Mouse (Mus musculus) kidney, adult 9 months (tissue): Measurements from ENCODE around the gene Gm10570.

ENCODE experiments used
- DNase-seq: peaks from one replicate; pipeline ENCODE4 v3.0.0; 2022

The Gm10570 gene

DNA sequence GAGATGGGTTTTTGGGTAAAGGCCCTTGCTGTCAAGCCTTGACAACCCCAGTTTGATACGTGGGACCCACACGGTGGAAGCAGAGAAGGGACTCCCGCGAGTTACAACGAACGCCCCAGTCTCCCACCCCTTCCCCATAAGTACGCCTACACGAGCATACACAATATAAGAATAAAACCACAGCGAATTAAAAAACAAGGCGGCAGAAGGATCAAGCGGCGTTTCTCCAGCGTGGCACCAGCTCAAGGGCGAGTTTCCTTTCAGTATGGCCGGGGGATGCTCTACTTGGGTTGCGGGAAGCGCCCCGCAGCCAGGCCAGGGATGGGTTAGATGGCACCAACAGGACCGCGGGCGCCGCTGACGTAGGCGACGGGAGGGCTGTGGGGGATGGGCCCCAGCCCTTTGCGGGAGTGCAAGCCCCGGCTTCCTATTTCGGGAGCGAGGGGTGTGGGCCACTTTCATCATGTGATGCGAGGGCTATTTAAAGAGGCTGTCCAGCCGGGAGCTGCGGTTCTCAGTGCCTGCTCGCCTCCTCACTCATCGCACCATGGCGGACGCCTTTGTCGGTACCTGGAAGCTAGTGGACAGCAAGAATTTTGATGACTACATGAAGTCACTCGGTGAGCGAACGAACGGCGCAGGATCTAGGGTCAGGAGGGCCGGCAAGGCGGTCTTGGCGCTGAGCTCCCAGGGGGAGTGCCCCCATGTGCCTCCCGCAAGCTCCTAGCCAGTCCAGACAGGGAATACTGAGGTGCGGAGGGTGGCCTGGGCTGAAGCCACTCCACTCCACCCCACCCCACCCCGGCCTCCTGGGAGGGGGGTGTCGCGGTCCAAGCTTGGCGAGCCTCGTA lies at the start of gene Gm10570, which contains the start of gene Fabp3:
Gene Gm10570, minus strand, starts transcription at position 444 of the 851 bp plus-strand sequence.
Gene Fabp3, plus strand, starts transcription at position 365 of the 851 bp plus-strand sequence.
- DNase-seq = peak; percentile 69

DNA sequence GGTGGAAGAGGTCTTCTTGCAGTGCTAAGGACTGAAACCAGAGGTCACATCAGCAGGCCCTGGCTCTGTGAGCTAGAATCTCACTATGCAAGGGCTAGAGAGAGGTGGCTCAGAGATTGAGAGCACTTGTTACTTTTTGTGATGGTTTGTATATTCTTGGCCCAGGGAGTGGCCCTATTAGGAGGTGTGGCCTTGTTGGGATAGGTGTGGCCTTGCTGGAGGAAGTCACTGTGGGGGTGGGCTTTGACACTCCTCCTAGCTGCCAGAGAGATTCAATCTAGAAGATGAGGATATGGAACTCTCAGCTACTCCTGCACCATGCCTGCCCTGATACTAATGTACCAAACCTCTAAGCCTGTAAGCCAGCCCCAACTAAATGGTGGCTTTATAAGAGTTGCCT lies 49.5 kb upstream of the Gm10570 start:
- DNase-seq = no peak

DNA sequence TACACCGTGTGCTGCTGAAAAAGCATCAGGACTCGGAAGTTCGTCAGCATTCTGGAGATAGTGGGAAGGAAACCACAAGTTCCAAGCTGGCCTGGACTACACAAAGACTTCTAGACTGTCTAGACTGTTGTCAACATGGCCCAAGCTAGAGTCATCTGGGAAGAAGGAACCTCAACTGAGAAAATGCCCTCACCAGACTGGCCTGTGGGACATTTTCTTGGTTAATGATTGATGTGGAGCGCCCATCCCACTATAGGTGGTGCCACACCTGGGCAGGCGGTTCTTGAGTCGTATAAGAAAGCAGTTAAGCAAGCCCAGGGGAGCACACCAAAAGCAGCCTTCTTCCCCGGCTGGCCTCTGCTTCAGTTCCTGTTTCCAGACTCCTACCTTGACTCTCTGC lies 44.1 kb upstream of the Gm10570 start:
- DNase-seq = peak; percentile 22

DNA sequence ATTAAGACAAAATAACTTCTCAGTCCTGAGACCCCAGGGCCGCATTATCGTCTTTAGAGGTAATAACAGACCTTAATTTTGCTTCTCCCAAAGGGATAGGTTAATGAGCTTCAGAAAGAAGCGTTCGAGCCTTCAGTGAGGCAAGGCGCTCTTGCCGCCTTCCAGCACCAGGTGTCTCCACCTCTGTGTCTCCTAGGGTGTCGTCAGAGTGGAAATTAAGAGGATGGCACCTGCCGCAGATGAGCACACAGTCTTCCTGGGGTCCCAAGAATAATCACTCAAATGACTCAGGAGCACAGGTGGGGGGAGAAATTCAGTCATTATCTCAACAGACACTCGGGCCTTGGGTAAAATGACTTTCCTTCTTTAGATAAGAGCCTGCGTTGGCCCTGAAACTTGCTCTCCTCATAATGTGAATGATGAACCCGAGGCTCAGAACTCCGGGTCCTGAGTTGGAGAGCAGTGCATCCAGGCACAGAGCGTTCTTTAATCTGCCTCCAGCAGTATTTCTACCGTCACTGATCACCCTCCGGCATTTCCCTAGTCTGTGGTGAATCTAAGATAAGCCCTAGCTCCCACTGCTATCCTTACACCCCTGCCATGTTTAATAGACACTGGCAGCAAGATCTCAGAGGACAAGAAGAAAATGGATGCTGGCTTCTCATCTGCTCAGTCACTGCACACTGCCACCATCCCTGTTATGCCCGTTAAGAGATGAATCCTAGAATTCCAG lies 42.4 kb upstream of the Gm10570 start:
- DNase-seq = no peak

DNA sequence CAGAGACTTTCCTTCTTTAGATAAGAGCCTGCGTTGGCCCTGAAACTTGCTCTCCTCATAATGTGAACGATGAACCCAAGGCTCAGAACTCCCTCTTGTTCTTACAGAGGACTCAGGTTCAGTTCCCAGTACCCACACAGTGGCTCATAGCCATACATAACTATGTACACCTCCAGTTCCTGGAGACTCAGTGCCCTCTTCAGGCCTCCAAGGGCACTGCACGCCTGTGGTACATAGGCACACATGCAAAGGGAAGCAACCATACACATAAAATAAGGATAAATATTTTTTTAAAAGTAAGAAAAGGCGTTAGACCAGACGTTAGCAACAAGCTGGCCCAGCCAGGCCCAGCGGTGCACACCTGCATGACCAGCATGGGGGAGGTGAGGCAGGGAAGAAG lies 41.2 kb upstream of the Gm10570 start:
- DNase-seq = no peak

DNA sequence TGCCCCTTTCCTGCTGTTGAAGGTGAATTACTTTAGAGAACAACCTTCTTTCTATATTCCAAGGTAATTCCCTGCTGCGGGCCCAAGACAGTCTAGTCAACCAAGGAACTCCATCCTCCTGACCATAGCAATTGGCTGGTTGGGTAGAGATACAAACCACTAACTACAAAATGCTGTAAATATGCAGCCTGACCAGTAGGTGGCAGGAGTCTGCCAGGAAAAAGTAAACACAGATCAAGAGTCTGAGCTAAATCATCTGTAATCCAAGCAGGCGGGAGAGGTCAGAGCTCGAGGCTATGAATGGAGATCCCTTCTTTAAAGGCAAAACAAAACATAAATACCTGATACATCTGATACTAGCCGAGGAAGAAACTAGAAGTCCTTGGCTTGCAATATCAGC lies 33.2 kb upstream of the Gm10570 start:
- DNase-seq = peak; percentile 63

DNA sequence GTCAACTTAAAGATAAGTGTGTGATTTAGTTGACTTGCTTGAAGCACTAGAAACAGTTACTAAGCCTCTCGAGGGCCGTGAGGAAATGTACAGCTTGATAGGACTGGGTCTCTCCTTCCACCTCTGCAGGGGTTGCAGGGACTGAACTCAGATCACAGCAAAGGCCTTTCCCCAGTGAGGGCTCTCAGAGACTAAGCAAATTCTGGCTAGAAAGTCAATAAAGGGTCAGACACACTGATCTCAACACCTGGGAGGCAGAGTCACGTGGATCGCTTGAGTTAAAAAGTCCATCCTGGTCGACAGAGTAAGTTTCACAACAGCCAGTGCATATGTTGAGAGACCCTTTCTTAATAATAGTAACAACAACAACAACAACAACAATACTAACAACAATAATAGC lies 27.4 kb upstream of the Gm10570 start:
- DNase-seq = no peak

DNA sequence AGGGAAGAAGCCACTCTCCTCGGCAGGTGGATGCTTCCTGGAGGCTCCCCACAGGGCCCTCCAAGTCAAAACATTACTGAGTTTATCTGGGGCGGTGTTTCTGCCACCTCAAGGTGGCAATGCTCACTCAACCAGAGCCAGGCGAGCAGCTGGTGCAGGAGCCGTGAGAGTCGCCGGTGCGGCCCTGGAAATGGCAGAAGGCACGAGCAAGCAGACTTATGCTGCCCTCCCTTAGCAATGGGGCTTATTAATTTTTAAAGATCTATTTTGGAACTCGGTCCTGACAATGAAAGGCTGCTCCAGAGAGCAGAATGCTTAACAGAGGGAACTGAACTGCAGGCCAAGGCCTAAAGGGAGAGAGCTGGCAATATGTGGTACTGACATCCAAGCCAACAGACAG lies 18.9 kb upstream of the Gm10570 start:
- no peak for DNase-seq

DNA sequence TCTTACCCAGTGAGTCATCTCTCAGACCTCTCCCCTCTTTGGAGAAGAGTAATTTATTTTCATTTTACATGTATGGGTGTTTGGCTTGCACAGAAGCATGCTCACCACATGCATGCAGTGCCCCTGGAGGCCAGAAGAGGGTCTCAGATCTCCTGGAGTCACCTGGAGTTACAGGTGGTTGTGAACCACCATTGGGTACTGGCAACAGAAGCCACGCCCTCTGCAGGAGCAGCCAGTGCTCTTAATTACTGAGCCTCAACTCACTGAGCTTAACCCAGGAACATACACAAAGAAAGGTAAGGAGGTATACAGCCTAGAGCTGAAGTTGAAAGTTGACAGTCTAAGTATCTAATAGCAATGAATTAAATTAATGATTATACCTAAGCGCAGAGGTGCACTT lies 17.0 kb upstream of the Gm10570 start:
- DNase-seq = no peak

DNA sequence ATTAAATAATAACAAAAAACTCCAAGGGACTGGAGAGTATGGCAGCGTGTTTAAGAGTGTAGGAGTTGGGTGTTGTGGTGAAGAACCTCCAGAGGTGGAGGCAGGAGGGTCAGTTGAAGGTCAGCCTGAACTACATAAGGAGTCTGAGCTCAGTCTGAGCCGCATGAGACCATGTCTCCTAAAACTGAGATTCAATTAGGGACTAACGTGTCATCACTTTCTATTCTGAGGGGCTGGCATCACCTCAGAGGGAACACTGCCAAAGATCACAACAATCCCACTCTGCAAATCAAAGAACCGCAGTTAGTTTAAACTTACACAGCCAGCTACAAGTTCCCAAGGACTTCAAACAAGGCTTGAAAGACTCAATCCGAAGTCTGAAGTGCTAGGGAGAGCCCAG lies 15.1 kb upstream of the Gm10570 start:
- DNase-seq = no peak

DNA sequence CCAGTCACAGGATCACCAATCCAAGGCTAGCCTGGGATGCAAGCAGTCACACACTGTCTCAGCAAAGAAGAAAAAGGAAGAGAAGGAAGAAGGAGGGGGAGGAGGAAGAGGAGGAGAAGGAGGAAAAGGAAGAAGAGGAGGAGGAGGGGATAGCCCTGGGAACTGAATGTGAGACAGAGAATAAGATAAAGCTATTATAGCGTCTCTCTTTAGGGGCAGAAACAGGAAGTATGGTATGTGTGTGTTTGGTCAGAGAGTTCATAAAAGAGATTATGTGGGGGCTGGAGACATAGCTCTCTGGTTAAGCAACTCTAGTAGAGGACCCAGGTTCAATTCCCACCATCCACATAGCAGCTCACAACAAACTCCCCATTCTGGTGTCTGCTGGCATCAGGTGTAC lies 14.7 kb upstream of the Gm10570 start:
- DNase-seq = no peak

DNA sequence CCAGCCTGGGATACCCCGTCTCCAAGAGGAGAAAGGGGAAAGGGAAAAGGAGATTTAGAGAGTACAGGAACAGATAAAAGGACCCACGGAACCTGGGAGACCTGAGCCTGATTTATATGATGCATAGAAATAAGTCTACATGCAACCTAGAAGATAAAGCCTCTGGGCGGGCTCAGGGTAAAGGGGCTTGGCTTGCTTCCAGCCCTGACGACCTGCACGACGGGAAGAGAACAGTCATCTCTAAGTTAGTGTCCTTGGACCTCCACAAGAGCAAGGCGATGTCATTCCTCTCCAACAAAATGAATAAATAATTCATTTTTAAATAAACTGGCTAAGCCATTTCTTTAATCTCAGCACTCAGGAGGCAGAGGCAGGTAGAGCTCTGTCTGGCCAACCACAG lies 14.1 kb upstream of the Gm10570 start:
- no peak for DNase-seq

DNA sequence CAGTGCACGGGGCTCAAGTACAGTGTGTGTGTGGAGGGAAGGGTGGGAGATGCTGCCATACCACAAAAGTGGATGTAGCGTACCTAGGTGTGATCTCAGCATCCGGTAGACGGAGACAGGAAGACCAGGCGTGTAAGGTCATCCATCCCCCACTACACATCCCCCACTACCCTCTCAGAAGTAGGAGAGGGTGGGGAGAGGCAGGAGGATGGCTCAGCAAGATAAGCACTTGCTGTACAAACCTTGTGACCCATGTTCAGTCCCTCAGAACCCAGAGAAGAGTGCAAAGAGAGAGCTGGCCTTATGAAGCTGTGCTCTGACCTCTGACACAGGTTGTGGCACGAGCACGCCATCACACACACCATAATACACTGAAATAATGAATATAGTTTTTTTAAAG lies 13.2 kb upstream of the Gm10570 start:
- DNase-seq = no peak

DNA sequence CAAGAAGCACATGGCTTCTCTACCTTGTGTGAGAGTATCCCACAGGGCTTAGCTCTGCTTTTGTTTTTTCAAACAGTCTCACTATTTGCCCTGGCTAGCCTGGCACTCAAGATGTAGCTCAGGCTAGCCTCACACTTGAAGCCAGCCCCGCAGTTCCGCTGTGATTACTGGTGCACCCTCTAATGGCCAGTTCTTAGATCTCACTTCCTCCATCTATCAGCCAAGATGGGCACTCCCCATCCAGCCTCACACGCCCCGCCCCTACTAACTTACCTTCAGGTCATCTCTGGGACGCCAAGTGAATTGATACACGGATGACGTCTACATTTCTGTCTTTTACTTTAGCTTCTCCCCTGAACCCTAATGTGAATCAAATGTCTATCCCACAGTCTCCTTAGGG lies 11.1 kb upstream of the Gm10570 start:
- no peak for DNase-seq

DNA sequence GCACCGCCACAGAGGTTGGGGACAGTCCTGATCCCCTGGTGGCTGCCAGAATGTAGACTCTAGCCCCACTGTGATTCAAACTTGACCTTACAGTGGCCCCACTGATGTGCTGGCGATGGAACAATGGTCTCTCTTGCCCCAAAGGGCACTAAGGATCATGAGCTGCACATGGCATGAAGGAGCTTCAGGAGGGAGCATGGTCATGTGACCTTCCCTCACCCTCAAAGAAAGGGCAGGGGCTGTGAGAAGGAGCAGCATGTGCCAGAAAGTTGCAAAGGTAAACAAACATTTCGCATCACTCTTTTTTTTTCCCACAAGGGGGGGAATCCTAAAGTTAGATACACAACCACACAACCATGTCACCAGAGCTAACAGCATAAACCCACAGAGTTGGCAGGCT lies 9.6 kb upstream of the Gm10570 start:
- peak; percentile 50 for DNase-seq

DNA sequence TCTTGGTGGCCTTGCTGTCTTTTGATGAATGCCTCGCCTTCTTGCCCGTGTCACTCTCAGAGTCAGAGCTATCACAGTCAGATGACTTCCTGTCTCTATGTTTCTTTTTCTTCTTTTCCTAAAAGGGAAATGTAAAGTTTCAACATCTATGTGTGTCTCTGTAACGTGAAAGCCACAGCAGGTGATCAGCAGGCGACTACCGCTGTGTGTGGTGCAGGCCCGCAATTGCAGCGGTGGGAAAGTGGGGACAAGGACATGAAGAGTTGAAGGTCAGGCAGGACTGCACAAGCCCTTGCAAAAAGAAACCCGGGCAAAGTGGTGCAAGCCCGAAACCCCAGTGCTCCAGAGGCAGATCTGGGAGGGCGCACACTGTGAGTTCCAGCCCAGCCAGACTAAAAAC lies 8.2 kb upstream of the Gm10570 start:
- no peak for DNase-seq

DNA sequence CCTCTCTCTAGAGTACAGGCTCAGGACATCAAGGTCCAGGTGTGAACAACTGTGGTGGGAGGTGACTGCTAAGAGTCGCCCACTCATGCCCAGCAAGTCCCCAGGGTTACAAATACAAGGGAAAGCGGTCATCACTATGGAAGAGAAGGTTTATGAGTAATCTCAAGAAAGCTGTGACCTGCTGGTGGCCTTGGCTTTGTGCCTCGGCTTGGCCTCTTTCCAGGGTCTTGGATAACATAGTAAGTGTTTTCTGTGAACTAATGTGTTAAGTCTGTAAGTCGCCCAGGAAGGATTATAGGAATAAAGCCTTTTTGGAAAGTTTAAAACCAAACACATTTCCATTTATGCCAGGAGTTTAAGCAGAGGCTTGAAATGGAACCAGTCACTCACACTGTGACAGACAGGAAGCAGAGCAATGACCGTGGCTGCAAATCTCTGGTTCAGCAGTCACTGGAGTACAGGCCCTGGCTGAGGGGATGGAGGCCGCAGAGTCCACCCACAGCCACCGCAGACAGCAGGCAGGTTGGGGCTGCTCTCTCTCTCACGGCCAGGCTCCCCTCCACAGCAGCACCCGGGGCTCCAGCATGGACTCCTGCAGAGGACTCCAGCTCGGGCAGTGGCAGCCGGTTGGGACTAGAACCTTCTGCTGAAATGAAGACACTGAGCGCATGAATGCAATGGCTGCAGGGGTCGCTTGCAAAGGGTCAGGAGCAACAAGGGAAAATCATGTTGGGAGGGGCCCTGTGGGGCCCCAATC lies 7.5 kb upstream of the Gm10570 start:
- DNase-seq = peak; percentile 85

DNA sequence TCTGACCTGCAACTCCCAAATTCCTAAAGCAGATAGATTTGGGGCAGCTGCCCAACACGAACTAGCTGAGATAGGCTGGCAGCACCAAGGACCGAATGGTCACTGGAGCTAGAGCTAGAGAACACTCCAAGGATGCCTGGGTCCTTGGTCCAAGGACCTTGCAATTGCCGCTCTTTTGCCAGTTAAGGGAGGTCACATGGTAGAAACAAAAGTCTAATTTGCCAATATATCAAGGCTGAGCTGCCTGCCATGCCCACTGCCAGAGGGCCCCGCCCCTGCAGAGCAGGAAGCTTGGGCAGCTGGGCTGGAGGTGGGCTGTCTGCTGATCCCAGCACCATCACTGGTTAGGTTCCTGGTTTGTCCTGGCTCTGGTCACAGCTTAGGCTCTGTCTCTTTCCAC lies 5.1 kb upstream of the Gm10570 start:
- DNase-seq = no peak

DNA sequence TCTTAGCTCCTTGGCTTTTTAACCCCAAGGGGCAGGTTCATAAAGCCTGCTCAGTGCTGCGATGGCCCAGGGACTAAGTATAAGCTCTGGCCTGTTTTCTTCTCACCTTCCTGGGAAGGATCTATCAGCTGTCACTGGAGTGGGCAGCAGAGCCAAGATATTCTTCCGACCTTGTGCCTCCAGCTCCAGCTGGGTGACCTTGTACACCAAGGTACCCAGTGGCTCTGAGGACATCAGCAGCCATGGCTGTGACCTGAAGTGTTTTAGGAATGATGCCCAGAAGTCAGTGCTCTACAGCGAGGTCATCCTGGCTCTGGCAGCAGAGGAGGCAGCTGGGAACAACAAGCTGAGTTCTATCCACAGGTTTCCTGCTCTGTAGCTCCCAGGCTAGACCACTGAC lies 4.1 kb upstream of the Gm10570 start:
- no peak for DNase-seq

DNA sequence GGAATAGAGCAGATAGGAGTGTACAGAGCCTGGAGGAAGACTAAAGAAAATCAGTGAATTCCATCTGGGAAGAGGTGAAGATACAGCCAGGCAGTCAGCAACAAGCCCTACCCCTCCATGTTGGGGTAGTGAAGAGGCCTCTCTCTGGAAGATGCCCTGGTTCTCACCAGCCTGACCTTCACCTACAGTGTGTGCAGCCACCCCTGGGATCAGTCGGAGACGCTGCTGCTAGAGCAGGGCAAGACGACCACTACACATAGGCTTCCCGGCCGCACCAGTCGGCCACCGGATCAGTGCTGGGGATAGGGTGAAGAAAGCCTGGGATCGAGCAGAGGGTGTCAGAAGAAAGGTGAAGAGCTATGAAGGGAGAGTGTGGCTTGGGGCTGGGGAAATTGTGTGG lies 780 bp upstream of the Gm10570 start:
- no peak for DNase-seq

DNA sequence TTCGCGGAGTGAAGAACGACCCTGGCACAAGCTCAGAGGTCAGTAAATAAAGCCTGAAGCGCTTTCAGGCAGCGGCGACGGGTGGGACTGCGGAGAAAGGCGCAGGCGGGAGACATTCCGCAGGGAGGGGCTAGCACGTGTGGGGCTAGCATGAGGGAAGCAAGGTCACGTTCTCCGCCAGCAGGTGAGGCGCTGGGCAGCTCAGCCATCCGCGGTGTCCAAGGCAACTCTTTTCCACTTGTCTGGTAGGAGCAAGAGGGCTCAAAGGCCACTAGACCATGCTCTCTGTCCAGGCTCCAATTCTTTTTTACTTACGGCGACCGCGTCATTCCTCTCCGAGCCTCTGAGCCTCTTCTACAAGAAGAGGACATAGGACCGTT lies 633 bp downstream of the Gm10570 start:
- peak; percentile 95 for DNase-seq

DNA sequence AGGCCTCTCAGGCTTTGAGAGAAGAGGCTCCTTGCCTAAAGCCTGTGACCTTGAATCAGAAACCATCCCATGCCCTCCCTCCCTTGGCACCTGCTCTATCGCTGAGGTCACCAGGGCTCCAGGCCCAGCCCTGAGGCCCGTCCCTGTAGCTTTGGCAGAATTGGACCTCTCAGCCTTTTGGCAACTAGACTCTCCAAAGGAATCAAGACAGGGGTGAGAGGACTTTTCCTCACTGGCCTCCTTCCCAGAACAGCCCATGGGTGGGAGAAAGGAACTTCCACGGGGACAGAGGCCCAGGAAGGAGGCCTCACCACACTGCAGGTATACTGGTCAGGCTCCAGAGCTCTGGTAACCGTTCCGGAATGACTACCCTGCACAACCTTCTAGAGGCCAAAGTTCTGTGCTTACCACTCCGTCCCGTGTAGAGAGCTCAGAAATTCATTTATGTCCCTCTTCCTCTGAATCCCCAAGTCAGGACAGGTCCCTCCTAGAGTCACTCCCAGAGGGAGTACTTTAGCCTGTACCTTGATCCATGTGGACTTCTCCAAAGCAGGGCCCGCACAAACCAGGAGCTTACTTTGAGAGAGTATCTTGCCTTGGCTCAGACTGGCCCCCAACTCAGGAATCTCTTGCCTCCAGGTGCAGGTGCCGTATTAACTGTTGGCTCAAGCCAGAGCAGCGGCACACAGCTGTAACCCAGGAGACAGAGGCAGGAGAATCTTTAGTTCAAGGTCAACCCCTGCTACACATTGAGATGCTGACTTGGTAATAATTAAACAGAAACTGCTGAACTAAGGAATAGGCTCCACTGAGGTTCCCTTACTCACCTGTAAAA lies 1.5 kb downstream of the Gm10570 start:
- peak; percentile 85 for DNase-seq

DNA sequence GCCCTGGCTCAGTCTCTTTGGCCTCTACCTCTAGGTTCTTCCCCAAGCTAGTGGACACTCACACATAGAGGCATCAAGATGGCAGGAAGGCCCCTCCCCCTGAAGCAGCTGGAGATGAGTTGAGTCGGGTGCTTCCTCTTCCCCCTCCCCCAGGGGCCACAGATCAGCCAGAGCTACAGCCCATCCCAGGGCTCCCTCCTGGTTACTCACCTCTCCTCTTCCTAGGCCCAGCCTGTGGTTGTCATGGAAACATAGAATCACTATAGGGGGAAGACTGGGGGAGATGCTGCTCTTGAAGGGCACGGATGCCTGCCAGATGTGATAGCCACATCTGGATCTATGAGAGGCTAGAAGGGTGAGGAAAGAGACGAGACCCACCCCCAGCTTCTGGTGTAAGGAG lies 3.7 kb downstream of the Gm10570 start:
- DNase-seq = no peak
